Mouse (Mus musculus) stomach, postnatal 0 days (tissue): ENCODE measurements at regions not wholly inside any gene's neighbourhood (a gene's known extent, or its start where the extent isn't known, plus 50 kb on each side); places are given as distances from the start of the nearest gene placed in this dataset.

Experiments
- ATAC-seq: fragments of 200-750 bp; cut with Nextera tagmentation; 2 replicates; pipeline ENCODE4 v1.8.0; 2017; ENCODE audit not compliant: low FRiP score, low TSS enrichment
- DNase-seq: peaks from one replicate; pipeline ENCODE4 v3.0.0-alpha.2; 2016; ENCODE audit warnings: low spot score
- H3K27ac ChIP-seq: fragments of 300-500 bp; sonication (generic); replicated peaks from 2 replicates; pipeline ENCODE4 v1.5.1; 2014; ENCODE audit warnings: mild to moderate bottlenecking, control low read depth
- H3K27me3 ChIP-seq: fragments of 300-500 bp; sonication (generic); 2 replicates; pipeline ENCODE4 v1.6.1; 2014; ENCODE audit warnings: low read length; ENCODE audit not compliant: control insufficient read depth, insufficient read depth
- H3K36me3 ChIP-seq: fragments of 300-500 bp; sonication (generic); 2 replicates; pipeline ENCODE4 v1.6.1; 2014; ENCODE audit warnings: low read length, mixed read lengths; ENCODE audit not compliant: control insufficient read depth, insufficient read depth
- H3K4me1 ChIP-seq: fragments of 300-500 bp; sonication (generic); replicated peaks from 2 replicates; pipeline ENCODE4 v1.6.1; 2014; ENCODE audit warnings: antibody characterized with exemption; ENCODE audit not compliant: control insufficient read depth, insufficient read depth
- H3K4me2 ChIP-seq: fragments of 300-500 bp; sonication (generic); replicated peaks from 2 replicates; pipeline ENCODE4 v1.6.1; 2014; ENCODE audit warnings: low read depth, mild to moderate bottlenecking, control low read depth, moderate library complexity
- H3K4me3 ChIP-seq: fragments of 300-500 bp; sonication (generic); 2 replicates; pipeline ENCODE4 v1.5.1; 2014; ENCODE audit warnings: low read depth, low read length, control low read depth
- H3K9ac ChIP-seq: fragments of 300-500 bp; sonication (generic); 2 replicates; pipeline ENCODE4 v1.6.1; 2014; ENCODE audit warnings: mild to moderate bottlenecking, low read length, control low read depth, mixed read lengths
- H3K9me3 ChIP-seq: fragments of 300-500 bp; sonication (generic); 2 replicates; pipeline ENCODE4 v1.6.1; 2016; ENCODE audit warnings: low read length; ENCODE audit not compliant: control insufficient read depth
- CTCF ChIP-seq: IDR thresholded peaks from 2 replicates; pipeline ENCODE4 v1.5.1; 2016; ENCODE audit warnings: antibody characterized with exemption, low read depth, mild to moderate bottlenecking, moderate library complexity
- EP300 ChIP-seq: optimal IDR thresholded peaks from 2 replicates; pipeline ENCODE3; 2016; ENCODE audit warnings: antibody characterized with exemption
- WGBS: fragments of 180-500 bp; shearing (Covaris S2); extraction: QIAGEN DNeasy Blood & Tissue Kit; methylation state at CpG from one replicate; pipeline ENCODE4 v1.1.7; 2014; 5-methylcytosine and 5-hydroxymethylcytosine counted together

DNA sequence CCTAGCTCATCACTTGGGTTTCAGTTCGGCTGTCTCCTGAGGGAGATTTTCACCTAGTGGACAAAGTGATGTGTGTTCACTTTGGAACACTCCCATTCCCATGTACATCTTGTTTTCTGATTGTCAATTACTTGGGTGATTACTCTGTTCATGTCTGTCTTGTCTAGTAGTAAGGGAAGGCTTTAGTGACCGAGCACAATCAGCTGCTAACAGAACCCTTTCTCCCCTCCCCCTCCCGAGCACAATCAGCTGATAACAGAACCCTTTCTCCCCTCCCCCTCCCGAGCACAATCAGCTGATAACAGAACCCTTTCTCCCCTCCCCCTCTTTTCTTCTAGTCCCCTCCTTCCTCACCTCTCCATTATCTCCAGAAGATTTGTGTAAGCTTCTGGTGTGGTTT, 79.6 kb upstream of the Plppr4 start:
- Histone ChIP-seq H3K4me2 (no peak overlapping the region), H3K4me3 (no peak overlapping the region), H3K27me3 (no peaks in the 10 kb centered on the region), H3K36me3 (no peaks in the 10 kb centered on the region), H3K9me3 (no peaks in the 10 kb centered on the region), H3K4me1 (no peaks in the 10 kb centered on the region), H3K9ac (no peak overlapping the region), H3K27ac (no peak overlapping the region)
- WGBS = 22% methylated on average over 4 of the region's 4 CpGs
- ATAC-seq (no peak), DNase-seq (no peak)
- TF ChIP-seq CTCF = no peak
- TF ChIP-seq EP300 = no peak

DNA sequence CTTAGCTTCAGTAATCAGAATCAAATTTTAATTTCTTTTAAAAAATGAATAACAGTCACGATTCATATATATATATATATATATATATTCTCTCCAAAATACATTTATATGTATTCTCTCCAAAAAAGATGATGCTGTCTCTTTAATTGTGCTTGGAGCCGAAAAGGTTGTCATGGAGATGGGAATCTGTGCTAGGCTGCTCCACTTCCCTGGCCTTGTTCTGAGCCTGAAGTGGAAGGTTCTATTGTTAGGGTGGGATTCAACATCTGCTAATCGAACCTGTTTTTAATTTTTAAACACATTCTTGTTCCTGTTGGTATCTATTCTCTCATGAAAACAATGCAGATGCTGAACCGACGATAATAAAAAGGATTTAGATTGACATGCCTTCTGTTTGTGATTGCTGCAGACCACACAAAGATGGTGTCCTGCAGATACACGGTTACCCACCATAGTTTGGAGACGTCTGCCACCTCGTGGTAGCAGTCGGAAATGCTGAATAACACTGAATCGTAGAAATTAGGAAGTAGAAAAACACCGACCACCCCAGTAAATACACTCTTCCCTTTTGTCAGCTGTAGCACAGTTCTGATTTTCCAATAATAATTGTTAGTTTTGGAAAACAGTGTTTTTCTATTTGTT, 77.9 kb upstream of the Plppr4 start:
- ATAC-seq (no peak), DNase-seq (peak; percentile 68)
- no peak overlapping the region for H3K9ac ChIP-seq
- TF ChIP-seq CTCF = peak; percentile 94
- TF ChIP-seq EP300 = no peak
- no peaks in the 10 kb centered on the region for H3K36me3 ChIP-seq
- no peaks in the 10 kb centered on the region for H3K27me3 ChIP-seq
- no peak overlapping the region for H3K27ac ChIP-seq
- H3K4me1 ChIP-seq = no peaks in the 10 kb centered on the region
- no peak overlapping the region for H3K4me2 ChIP-seq
- no peaks in the 10 kb centered on the region for H3K9me3 ChIP-seq
- WGBS = 19% methylated on average over 11 of the region's 11 CpGs
- no peak overlapping the region for H3K4me3 ChIP-seq

DNA sequence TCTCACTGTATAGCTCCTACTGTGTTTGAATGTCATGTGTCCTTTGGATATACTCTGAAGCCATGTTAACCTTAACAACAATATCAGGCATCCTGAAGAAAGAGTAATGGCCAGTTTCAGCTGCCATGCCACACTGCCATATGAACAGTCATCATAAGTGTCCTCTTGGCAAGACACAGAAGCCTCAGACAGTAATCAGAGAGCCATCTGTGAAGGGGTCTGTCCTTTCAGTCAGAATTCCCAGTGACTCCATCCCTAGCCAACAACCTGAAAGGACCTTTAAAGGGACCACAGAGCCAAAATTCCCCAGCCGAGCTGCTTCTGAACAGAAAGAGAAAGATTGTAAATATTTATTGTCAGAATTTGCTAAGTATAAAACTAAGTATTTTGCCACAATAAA, 63.9 kb upstream of the Plppr4 start:
- Histone ChIP-seq H3K9me3 (no peaks in the 10 kb centered on the region), H3K27me3 (no peaks in the 10 kb centered on the region), H3K4me1 (no peaks in the 10 kb centered on the region), H3K4me2 (no peak overlapping the region), H3K4me3 (no peak overlapping the region), H3K36me3 (no peaks in the 10 kb centered on the region), H3K27ac (no peak overlapping the region), H3K9ac (no peak overlapping the region)
- DNase-seq (no peak), ATAC-seq (no peak)
- TF ChIP-seq CTCF = no peak
- TF ChIP-seq EP300 = no peak
- 44% methylated on average over 1 of the region's 1 CpGs for WGBS

DNA sequence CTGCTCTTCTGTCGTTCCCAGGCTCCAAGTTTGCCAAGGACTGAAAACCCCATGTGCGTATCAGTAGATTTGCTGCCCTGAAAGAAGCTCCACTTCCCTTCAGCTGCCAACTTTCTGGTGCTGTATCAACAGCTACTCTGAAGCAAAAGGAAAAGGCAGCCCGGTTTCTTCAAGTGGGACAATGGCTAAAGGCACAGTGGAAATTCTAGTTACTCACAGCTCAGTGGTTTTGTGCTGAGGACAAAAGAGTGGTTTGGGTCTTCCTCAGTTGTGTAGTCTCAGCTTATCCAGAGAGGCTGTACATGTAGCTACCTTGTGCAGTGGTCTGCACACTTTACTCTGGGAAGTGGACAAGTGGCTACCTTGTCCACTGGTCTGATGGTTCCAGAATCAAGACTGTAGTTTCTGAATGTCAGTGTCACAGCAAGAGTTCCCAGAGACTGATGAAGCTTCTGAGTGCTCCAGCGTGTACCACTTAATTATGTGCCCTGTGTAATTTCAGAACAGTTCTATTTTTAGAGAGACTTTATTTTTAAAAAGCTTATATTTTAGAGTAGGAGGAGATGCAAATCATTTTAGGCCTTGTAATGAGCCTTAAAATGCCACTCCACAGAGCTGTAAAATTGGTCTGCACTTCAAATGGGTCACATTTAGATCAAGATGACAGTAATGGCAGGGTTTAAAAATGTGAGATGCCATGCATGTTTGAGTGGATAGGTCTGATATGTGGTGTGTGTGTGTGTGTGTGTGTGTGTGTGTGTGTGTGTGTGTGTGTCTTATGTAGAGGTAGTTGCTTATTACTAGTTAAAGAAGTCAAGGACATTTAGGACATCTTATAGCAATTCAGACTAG, 52.4 kb upstream of the Plppr4 start:
- Histone ChIP-seq H3K27ac (no peak overlapping the region), H3K36me3 (no peaks in the 10 kb centered on the region), H3K9me3 (no peaks in the 10 kb centered on the region), H3K9ac (no peak overlapping the region), H3K4me3 (no peak overlapping the region), H3K27me3 (no peaks in the 10 kb centered on the region), H3K4me1 (no peaks in the 10 kb centered on the region), H3K4me2 (no peak overlapping the region)
- no peak for ATAC-seq
- TF ChIP-seq EP300 (no peak), CTCF (no peak)
- WGBS = 67% methylated on average over 4 of the region's 4 CpGs
- no peak for DNase-seq
